Mouse (Mus musculus): Measurements from ENCODE around the gene Nhej1. TPM values are rescaled to one million over a fixed set of nuclear protein-coding genes. Genes with fewer than 3 reads are reported as not detected.

Gene Nhej1
- total RNA-seq (2021) = 1 to 10 TPM; 7.1 to 7.9 TPM
- long read RNA-seq, experiment 1, partial matches to known transcripts = 1 of 1 reads
- long read RNA-seq, experiment 1, other reads (novel, unspliced or antisense) = 0 of 1 reads
- long read RNA-seq, experiment 2 = 0 reads

DNA sequence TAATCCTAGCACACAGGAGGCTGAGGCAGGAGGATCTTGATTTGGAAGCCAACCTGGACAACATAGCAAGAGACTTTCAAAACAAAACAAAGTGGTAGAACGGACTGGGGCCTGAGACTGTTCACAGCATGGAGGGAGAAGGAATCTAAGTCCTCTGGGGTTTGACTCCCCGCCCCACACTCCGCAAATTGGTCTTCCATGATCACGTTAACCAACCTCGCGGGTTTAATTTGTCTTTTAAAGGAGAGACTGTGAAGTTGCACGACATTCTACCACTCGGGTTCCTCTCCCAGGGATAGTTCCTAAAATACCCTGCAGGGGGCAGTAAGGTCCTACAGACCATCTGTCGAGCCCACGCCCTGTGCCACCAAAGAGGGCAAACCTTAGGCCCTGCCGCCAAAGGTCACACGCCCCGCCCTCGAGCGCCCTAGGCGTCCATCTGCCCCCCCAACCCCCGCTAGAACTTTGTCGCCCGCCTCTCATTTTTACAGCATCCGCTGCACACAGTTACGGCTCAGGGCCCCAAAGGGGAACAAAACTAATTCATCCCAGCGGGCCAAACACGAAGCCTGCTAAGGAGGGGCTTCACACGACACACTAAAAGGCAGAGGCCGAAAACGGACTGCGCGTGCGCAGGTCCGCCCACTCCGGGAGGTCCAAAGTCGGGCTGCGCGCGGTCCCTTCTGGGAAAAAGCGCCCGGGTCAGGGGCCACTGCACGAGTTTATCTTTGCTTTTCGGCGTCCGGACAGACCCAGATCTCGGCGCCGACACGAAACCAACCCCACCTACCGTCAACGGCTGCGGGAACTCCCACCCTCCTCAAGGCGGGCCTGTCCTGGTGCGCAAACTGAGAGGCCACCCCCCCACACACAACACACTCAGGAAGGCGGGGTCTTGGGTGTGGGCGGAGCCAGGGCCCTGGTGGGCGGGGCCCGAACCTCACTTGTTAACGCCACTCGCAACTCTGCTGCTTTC, at the start of gene Nhej1:
TSS of gene Nhej1 (minus strand) at position 855 of the 976 bp plus-strand sequence.
- DNase-seq = peak; percentile 92 to 96

DNA sequence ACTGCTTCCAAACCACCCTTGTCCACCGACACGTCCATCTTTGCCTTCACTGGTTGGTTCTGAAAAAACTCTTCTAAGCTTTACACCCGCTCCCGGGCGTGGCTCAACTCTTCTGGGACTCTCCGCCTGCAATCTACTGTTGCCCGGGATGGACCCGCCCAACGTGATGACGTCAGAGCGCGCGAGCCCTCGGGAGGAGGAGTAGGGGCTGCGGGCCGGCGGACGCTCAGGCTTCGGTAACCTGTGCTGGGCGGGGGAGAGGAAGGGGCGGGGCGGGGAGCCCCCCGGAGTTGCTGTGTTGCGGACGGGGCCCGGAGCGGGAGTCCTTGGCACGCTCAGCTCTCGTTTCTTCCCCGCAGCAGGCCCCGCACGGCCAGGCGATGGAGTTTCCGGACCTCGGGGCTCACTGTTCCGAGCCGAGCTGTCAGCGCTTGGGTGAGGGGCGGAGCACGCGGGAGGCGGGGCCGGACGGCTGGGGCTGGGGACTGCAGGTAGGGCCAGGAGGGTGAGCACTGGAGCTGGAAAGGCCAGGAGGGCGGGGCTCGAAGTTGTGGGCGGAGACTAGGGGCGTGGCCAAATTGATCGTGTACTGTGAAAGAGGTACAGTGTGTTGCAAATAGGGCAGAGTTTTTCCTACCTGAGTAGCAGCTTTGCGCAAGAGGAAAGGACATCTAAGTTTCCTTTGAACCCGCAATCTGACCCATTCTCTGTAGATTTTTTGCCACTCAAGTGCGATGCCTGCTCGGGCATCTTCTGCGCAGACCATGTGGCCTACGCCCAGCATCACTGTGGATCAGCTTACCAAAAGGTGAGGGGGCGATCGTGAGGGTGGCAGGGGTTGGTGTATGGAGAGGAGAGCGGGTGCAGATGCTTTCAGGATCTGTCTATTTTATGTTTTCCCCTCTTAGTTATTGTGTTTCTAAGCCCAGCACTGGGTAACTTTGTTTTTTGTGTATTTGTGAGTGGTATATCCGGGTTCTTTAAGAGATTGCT, 43.8 kb upstream of the Nhej1 start, which contains the start of gene Zfand2b:
TSS of gene Zfand2b (plus strand) at position 175 of the 993 bp plus-strand sequence.
- peak; percentile 99 for DNase-seq

DNA sequence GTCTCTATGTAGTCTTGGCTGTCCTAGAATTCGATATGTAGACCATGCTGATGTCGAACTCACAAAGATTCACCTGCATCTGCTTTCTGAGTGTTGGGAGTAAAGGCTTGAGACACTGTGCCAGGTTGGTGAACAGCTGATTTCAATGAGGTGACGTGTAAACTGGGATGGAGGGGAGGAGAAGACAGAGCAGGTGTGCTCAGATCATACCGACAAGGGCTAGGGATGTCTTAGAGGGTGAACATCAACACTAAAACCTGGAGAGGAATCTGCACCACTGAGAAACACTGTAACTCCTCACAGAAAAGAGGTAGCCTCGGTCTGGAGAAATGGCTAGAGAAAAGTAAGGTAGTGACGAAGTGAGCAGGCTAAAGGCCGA, 43.1 kb upstream of the Nhej1 start:
- no peak for DNase-seq

DNA sequence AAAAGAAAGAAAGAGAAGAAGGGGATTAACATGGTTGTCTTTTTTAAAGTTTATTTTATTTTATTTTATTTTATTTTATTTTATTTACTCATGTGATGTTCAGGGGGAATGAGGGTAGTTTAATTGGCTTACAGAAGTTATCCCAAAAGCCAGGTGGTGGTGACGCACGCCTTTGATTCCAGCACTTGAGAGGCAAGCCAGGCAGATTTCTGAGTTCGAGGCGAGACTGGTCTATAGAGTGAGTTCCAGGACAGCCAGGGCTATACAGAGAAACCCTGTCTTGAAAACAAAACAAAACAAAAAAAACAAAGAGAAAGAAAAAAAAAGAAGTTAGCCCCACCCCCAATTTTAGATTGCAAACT, 35.2 kb upstream of the Nhej1 start:
- no peak for DNase-seq

DNA sequence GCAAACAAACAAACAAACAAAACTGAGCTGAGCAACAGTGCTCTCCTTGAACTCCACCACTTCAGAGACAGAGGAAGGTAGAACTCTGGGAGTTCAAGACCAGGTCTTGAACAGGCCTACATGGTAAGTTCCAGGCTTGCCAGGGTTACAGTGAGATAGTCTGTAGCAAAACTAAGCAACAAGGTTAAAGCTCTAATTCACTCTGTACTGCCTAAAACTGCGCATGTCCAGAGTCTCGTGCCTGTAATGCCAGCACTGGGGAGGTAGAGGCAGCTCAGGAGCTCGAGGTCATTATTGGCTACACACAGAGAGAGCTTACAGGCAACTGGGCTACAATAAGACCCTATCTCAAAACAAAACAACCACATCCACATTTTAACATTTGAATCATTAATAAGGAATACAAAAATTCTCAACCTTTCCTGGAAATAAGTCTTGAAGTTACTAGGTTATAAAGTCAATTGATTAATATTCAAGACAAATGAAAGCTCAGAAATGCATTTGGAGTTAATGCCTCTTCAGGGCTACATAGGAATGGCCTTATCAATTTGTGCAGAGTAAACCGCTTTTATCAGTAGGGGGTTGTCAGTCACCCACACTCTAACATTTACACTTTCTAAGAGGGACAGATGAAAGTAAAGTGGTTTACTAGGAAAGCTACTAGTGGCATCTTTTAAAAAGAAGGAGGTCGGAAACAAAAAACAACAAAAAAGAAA, 34.7 kb upstream of the Nhej1 start:
- DNase-seq = no peak

DNA sequence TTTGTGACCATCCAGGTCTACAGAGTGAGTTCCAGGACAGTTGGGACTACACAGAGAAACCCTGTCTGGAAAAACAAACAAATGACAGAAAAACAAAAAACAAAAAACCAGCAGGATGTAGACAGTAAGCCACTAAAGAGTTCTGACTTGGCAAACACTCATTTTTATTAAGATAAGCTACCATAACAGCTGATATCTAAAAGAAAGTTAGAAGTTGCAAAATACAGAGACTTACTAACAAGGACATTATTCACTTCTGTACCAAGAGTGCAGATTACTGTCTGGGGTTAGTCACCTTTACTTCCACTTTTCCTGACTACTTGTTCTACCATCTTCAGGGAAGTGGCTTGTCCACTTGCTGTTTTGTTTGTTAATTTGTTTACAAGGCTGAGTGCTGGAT, 34.0 kb upstream of the Nhej1 start:
- DNase-seq = no peak

DNA sequence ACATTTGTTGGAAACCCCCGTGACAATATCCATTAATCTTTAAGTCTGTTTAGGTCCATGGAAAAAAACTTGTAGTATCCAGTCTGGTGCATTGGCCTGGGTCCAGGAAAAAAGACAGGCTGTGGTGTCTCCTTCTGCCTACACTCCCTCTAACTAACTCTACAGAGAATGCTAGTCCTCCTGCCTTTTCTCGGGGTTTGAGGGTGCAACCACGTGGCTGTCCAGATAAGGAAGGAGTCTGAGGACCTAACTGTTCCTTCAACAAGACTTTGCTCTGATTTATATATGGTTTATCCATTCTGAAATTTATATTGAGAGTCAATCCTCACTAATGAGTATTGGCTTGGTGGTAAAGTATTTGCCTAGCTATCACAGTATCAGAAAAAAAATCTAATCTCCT, 30.8 kb upstream of the Nhej1 start:
- DNase-seq = no peak

DNA sequence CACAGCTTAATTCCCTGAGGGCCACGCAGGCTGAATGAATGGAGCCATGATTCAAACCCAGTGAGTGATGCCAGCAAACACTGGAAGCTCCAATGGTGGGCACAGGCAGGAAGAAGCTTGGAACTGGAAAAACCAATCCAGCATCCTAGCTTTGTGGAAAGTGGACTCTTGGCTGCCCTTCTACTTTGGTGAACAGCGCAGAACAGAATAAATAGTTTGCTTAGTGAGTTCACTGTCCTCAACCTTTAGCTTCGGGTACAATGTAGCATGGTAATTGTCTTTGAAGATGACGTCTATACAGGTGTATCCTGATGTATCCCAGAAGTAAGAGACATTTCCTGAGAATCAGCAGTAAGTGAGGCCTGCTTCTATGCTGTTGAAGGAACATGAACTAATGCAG, 23.7 kb upstream of the Nhej1 start:
- DNase-seq = no peak

DNA sequence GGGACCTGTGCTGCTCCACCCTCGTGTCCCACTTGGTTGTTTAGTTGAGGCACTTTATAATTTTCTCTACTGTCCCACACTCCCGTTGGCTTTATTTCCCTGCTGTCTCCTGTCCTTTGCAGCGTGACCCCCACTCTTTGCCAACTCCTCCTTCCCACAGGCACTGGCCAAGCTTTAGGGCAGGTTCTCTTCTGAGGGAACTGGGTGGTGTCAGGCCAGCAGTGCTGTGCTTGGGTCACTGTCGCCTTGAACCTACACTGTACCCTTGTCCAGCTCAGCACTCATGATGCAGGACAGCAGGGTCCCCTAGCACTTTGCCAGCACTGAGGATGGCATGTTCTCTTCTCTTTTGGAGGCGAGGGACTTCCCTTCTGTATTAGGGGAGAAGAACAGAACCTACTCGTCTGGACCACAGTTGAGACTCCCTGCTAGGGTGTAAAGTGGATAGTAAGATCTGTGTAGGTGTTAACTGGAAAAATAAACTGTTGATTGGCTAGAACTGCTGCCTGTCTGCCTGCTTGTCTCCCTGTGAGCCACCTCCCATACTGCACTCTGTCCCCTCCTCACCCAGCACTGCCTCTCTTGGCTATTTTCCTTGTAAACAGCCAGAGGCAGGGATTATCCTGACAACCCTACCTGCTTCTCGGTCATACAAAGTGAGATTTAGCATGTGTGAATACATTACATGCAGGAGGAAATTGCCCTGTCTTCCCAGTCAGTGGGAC, 22.6 kb upstream of the Nhej1 start:
- no peak for DNase-seq

DNA sequence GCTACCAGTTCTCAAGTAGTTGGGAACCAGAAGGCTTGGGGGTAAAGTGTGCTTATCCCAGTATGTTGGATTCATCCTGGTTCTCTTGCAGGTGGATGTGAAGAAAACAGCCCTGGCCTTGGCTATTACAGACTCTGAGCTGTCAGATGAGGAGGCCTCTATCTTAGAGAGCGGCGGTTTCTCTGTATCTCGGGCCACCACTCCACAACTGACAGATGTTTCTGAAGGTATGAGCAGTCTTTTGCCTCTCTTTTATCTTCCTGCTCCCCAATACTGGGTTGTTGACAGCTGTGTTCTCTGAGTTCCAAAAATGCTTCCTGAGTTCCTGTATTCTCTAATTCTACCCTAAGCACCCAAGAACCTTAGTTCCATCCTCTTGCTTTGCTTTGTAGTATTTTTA, 20.6 kb upstream of the Nhej1 start:
- no peak for DNase-seq

DNA sequence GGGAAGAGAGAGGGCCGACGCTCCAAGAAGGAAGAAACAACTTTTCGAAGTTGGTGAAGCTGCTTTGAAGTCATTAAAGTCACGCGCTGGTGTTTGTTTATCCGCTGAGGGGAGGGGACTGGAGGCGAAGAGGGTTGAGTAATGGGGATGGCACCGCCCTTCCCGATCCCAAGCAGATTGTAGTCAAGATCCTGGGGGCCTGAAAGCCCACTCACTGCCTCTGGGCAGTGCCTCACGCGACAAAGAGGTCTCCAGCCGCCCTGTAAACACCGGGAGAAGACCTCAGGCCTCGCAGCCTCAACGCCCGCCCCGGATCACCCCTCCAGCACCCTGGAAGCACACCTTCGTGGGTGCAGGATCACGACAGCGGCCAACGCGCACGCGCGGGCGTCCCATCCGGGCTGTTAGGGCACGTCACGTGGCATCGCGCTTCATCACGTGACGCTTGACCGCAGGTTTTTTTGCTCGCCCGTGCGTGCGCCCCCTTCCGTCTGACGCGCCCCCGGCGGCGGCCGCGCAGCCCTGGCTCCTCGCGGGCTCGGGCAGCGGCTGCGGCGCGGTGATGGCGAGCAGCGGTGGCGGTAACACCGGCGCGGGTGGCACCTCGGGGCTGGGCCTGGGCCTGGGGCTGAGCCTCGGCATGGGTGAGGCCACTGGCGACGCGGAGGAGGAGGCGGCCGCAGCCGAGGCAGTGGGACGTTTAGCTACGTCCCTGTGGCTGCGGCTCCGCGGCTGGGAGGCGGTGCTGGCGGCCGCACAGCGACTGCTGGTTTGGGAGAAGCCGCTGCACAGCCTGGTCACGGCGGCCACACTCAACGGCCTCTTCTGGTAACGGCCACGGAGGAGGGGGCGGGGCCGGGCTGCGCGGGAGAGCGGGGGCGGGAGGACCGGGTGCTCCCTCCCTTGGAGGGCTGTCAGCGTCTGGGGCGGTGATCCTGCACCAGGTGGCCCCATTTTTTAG, 17.6 kb upstream of the Nhej1 start, which contains the start of the genes Cnppd1 and Retreg2:
TSS of gene Cnppd1 (minus strand) at position 411 of the 961 bp plus-strand sequence.
TSS of gene Retreg2 (plus strand) at position 478 of the 961 bp plus-strand sequence.
- peak; percentile 97 to 98 for DNase-seq

DNA sequence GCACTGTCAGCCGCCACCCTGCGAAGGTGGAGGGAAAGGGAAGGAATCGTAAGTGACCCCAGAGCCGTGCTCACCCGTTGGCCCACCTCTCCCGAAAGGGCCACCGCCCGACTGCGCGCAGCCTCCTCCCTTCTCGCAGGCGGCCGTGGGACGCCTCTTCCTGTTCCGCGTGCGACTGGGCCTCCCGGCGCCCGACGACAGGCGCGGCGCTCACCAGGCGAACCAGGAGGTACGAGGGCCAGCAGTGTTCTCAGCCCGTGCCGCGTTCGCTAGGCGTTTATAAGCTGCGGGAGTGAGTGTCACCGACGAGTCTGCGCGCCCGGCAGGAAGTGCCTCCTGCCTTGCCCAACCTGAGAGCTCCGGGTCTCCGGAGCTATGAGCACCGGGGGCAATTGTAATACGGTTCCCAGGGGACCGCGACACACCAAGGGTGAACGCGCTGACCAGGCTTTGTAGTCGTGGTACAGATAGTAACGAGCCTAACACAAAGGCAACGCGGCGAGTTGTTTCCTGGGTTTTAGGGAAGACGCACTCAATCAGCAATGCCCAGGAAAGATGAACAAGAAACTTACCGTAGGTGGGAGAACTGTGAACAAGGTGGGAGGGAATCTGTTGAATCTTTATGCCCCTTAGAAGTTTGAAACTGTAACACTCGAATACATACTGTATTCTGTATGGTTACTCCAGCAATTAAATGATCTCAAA, 16.6 kb upstream of the Nhej1 start:
- peak; percentile 78 to 83 for DNase-seq

DNA sequence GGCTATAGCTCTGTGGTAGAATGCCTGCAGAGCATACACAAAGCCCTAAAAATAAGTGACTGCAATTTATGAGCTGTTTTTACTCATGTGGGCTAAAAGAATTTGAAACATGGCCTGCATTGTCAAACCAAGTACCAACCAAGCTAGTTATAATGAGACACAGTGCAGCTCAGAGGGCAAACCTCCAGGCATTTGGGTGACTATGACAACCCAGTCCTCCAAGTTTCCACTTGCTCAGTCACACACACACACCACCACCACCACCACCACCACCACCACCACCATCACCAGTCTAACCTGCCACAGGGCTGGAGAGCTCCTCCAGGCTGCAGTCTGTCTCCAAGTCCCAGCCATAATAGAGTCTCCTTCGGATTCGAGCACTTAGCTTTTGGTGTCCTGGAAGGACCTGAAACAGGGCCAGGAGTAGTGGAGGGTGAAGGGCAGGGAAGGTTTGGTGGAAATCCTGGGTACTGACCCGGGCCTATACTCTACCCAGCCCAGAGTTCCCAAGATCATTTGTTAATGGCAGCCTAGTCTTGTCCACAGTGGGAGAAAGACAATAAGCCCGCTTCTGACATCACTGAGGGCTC, 15.7 kb upstream of the Nhej1 start:
- peak in 1 of 2 experiments; percentile 10 for DNase-seq

DNA sequence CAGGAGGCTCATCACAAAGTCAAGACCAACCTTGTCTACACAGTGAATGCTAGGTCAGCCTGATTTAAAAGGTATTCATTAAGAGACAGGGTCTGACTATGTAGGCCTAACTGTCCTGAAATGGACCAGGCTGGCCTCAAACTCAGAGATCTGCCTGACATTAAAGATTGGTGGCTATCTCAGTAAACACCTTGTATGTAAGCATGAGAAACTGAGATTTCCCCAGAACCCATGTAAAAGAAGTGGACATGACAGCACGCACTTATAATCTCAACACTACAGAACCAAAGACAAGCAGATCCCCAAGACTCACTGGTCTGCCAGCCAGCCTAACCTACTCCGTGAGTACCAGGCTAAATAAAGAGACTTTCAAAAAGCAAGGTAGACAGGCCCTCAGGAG, 13.4 kb upstream of the Nhej1 start:
- DNase-seq = no peak

DNA sequence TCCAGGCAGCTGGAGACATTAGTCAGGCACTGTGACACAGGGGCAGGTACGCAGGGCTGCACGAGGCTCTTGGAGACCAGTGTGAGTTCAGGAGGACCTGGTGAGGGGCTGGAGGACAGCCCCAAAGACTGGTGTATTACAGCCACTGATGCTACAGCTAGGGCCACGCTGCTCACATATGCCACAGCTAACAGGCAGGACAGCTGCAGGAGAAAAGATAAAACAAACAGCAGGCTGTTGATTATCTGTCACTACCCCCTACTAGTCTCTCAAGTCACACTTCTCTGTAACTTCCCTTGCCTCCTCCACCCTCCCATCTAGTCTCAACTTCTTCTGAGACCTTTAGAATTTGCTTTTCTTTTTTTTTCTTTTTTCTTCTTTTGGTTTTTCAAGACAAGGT, 11.7 kb upstream of the Nhej1 start:
- no peak for DNase-seq

DNA sequence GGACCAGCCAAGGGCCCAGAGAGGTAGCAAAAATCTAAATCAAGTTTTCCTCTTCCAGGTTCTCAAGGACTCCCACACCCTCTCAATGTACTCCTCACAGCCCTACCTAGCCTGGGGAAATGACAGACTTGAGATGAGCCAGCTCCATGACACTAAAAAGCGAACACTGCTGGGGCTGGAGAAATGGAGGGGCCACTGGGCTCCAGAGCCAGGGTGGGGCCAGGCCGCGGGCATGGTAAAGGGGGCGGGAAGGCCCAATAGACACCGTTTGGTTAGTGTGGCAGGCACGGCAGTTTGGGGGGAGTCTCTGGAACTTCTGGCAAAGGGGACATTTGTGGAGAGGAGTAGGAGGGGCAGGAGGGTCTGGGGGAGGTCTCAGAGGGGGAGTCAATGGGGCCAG, 11.3 kb upstream of the Nhej1 start:
- no peak for DNase-seq

DNA sequence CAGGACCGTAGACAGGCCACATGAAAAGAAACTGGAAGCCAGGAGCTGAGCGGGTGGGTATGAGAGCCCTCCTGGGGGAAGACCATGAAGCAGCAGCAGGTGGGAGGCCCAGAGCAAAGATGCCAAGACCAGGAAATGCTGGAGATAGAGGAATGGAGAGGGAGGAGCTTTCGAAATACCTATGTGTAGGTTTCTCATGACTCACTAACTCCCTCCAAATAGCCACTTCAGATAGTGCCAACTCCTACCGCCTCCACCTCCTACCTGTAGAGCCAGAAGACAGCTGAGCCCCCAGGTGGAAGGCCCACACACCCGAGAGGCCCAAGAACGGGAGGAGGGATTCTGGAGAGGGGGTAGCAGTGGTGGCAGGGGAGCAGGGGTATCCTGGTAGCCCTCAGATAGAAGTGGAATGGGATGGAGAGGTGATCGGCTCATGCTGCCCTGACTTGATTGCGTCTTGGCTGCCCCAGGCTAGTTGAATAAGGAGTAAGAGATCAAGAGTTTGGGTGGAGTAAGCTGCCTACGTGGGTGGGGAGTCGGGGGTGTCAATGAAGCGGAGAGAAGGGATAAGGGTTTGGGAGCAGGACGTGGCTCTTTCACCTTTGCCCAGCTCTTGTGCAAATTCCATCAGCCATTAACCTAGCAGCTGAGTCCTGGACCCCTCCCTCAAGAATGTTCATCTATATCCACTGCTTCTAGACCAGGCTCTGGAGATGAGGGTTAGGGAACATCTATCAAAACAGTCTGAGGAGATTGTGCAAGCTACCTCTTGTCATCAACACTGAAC, 8.6 kb upstream of the Nhej1 start, which contains the start of gene Slc23a3:
TSS of gene Slc23a3 (minus strand) at position 470 of the 787 bp plus-strand sequence.
- DNase-seq = no peak

DNA sequence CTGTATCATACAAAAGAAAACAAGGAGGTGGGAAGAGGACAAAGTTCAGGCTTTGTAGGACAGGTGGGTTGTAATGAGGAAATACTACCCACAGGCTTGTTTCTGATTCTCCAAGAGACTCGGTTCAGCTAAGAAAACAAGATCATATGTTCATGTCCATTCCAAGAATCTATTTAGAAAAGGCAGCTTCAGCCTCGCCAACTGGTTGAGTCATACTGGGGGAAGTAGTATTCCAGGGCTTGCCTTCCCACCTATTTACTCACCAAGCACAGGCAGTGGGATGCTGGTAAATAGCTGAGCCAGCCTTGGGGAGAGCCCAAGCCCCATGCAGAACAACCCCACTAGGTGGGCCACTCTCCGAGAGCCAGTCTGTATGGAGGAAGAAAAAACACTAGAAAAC, 3.6 kb upstream of the Nhej1 start:
- no peak for DNase-seq
